Mouse (Mus musculus): ENCODE results near the gene Tprgl.

The Tprgl gene

GRCm38 (mm10) chr4:154159961-154160537, 417 bp downstream of the Tprgl start:
- DNase-seq (ENCODE audit: low read depth), result peak; percentile 28

- DNase-seq (ENCODE audit: low read depth), result peak; percentile 89
These were observed 1.5 kb downstream of the Tprgl start for GRCm38 (mm10) chr4:154159002-154159401.

- no peak for DNase-seq (ENCODE audit: low read depth)
These were observed 2.4 kb downstream of the Tprgl start for GRCm38 (mm10) chr4:154157970-154158662.

GRCm38 (mm10) chr4:154156050-154156449, 4.4 kb downstream of the Tprgl start:
- no peak for DNase-seq (ENCODE audit: low read depth)

- DNase-seq (ENCODE audit: low read depth), result no peak
These were observed 6.4 kb downstream of the Tprgl start for GRCm38 (mm10) chr4:154154104-154154503.

GRCm38 (mm10) chr4:154146342-154146741, 14.1 kb downstream of the Tprgl start:
- no peak for DNase-seq (ENCODE audit: low read depth)

- DNase-seq (ENCODE audit: low read depth), result no peak
These were observed 15.8 kb downstream of the Tprgl start for GRCm38 (mm10) chr4:154144712-154145111.

GRCm38 (mm10) chr4:154142211-154143040, 18.0 kb downstream of the Tprgl start, which contains the start of gene Wrap73:
Gene Wrap73, plus strand, starts transcription at chr4:154142372.
- peak; percentile 86 for DNase-seq (ENCODE audit: low read depth)

GRCm38 (mm10) chr4:154141009-154141867, 19.2 kb downstream of the Tprgl start:
- DNase-seq (ENCODE audit: low read depth), result no peak

GRCm38 (mm10) chr4:154140213-154141008, 20.1 kb downstream of the Tprgl start:
- no peak for DNase-seq (ENCODE audit: low read depth)

- DNase-seq (ENCODE audit: low read depth), result no peak
These were observed 20.5 kb downstream of the Tprgl start, which contains the start of gene Trp73 for GRCm38 (mm10) chr4:154140182-154140212. Gene Trp73, minus strand, starts transcription at chr4:154140208.

GRCm38 (mm10) chr4:154139671-154140181, 20.7 kb downstream of the Tprgl start:
- DNase-seq (ENCODE audit: low read depth), result no peak

- no peak for DNase-seq (ENCODE audit: low read depth)
These were observed 23.3 kb downstream of the Tprgl start for GRCm38 (mm10) chr4:154137139-154137538.

GRCm38 (mm10) chr4:154134803-154135202, 25.7 kb downstream of the Tprgl start:
- DNase-seq (ENCODE audit: low read depth), result no peak

- no peak for DNase-seq (ENCODE audit: low read depth)
These were observed 28.6 kb downstream of the Tprgl start for GRCm38 (mm10) chr4:154131894-154132293.

GRCm38 (mm10) chr4:154129950-154130349, 30.5 kb downstream of the Tprgl start:
- no peak for DNase-seq (ENCODE audit: low read depth)

- no peak for DNase-seq (ENCODE audit: low read depth)
These were observed 33.2 kb downstream of the Tprgl start for GRCm38 (mm10) chr4:154127273-154127672.

- no peak for DNase-seq (ENCODE audit: low read depth)
These were observed 35.3 kb downstream of the Tprgl start for GRCm38 (mm10) chr4:154125202-154125601.

- no peak for DNase-seq (ENCODE audit: low read depth)
These were observed 36.9 kb downstream of the Tprgl start for GRCm38 (mm10) chr4:154123553-154123952.

- no peak for DNase-seq (ENCODE audit: low read depth)
These were observed 38.1 kb downstream of the Tprgl start for GRCm38 (mm10) chr4:154122374-154122773.

- DNase-seq (ENCODE audit: low read depth), result peak; percentile 67
These were observed 38.7 kb downstream of the Tprgl start for GRCm38 (mm10) chr4:154121800-154122199.

All from c-Kit-positive CD71-positive TER-119-negative erythroid progenitor cells, embryonic 14.5 days (primary cell).